Mouse (Mus musculus): ENCODE data around the gene Cltc. TPM values are rescaled to one million over a fixed set of nuclear protein-coding genes. Genes with fewer than 3 reads are reported as not detected.

Cltc gene
- polyA plus RNA-seq, 1 experiment from 2014 or later = 172 TPM

DNA sequence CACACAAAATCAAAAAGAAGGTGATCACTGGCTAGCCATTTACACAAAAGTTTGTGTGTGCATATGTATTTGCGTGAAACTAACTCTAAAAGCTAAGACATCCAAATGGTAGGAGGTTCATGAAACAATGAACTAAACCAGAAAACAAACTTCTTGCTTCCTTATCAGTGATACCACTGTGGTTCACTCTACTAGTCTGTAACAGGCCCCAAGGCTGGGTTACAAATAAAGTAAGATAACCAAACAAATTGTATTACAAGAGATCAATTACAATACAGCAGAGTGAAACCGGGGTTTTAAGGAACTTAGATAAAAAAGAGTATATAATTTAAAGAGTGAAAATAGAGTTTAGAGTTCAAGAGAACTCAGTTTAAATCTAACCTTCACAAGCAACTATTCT, 89.8 kb downstream of the Cltc start:
- peaks cover 27% of the 10 kb centered on the region for H3K36me3 ChIP-seq (ENCODE audit: control insufficient read depth, insufficient read depth, low read length)
- ATAC-seq (ENCODE audit: insufficient number of reproducible peaks, insufficient read depth, low FRiP score, low read depth) = no peak
- WGBS = 88% methylated on average over 2 of the region's 2 CpGs
- H3K27me3 ChIP-seq (ENCODE audit: control insufficient read depth, insufficient read depth, low read length) = no peaks in the 10 kb centered on the region
- no peak overlapping the region for H3K27ac ChIP-seq (replicated peaks in 1 of 2; ENCODE audit: control insufficient read depth in 1 of 2, insufficient read depth in 1 of 2, low read depth in 2 of 2, low read length in 2 of 2)
- H3K9ac ChIP-seq (ENCODE audit: low read length) = no peak overlapping the region
- H3K9me3 ChIP-seq (ENCODE audit: control insufficient read depth, low read length) = no peaks in the 10 kb centered on the region
- H3K4me1 ChIP-seq (ENCODE audit: control insufficient read depth in 2 of 2, insufficient read depth in 2 of 2, low read length in 2 of 2) = peaks cover 0 to 12% of the 10 kb centered on the region in 2 experiments; a peak in 2 of 4 replicates
- no peak overlapping the region for H3K4me3 ChIP-seq (ENCODE audit: control insufficient read depth in 1 of 2, insufficient read depth in 1 of 2, low read depth in 1 of 2, low read length in 2 of 2)
- no peak overlapping the region for H3K4me2 ChIP-seq (ENCODE audit: low read length)

DNA sequence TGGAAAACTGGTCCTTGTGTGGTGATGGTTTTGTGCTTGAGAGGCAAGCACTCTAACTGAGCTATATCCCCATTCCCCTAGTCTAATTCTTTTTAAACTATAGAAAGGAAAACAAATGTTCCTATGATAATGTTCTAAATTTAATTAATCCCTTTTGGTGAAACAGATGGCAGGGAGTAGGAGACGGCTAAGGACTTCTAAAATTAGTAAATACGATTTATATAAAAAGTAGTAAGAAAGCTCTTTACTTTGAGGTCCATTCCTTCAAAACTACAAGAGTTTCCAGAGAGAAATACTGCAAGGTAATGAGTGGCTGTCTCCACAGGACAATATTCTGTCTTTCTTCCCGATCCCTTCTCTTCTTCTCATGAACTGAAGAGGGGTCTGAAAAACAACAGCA, 93.0 kb downstream of the Cltc start:
- no peak overlapping the region for H3K9ac ChIP-seq (ENCODE audit: low read length)
- H3K4me3 ChIP-seq (ENCODE audit: control insufficient read depth in 1 of 2, insufficient read depth in 1 of 2, low read depth in 1 of 2, low read length in 2 of 2) = no peak overlapping the region
- no peak overlapping the region for H3K4me2 ChIP-seq (ENCODE audit: low read length)
- WGBS = 81% methylated on average over 3 of the region's 3 CpGs
- no peaks in the 10 kb centered on the region for H3K9me3 ChIP-seq (ENCODE audit: control insufficient read depth, low read length)
- H3K27ac ChIP-seq (replicated peaks in 1 of 2; ENCODE audit: control insufficient read depth in 1 of 2, insufficient read depth in 1 of 2, low read depth in 2 of 2, low read length in 2 of 2) = no peak overlapping the region
- H3K4me1 ChIP-seq (ENCODE audit: control insufficient read depth in 2 of 2, insufficient read depth in 2 of 2, low read length in 2 of 2) = peaks cover 0 to 4% of the 10 kb centered on the region in 2 experiments; a peak in 1 of 4 replicates
- H3K36me3 ChIP-seq (ENCODE audit: control insufficient read depth, insufficient read depth, low read length) = peaks cover 49% of the 10 kb centered on the region
- no peaks in the 10 kb centered on the region for H3K27me3 ChIP-seq (ENCODE audit: control insufficient read depth, insufficient read depth, low read length)
- ATAC-seq (ENCODE audit: insufficient number of reproducible peaks, insufficient read depth, low FRiP score, low read depth) = no peak

DNA sequence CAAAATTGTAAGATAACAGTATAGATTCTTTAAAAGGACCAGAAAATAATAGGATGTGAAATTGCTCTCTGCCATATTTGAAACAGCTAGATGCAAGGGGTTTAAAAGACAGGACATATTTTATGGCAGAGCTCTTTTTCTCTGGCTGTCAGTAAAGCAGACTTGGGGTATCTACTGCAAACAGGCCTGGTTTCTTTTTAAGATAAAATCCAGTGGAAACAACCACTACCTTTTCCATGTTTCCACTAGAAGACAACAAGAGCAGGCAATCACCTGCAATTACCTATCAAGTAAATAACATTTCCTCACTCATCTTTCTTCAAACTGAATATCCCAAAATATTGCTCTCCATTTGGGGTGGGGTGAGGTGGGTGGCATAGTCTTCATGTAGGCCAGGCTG, 93.4 kb downstream of the Cltc start:
- no peak for ATAC-seq (ENCODE audit: insufficient number of reproducible peaks, insufficient read depth, low FRiP score, low read depth)
- H3K36me3 ChIP-seq (ENCODE audit: control insufficient read depth, insufficient read depth, low read length) = peaks cover 53% of the 10 kb centered on the region
- no peak overlapping the region for H3K27ac ChIP-seq (replicated peaks in 1 of 2; ENCODE audit: control insufficient read depth in 1 of 2, insufficient read depth in 1 of 2, low read depth in 2 of 2, low read length in 2 of 2)

DNA sequence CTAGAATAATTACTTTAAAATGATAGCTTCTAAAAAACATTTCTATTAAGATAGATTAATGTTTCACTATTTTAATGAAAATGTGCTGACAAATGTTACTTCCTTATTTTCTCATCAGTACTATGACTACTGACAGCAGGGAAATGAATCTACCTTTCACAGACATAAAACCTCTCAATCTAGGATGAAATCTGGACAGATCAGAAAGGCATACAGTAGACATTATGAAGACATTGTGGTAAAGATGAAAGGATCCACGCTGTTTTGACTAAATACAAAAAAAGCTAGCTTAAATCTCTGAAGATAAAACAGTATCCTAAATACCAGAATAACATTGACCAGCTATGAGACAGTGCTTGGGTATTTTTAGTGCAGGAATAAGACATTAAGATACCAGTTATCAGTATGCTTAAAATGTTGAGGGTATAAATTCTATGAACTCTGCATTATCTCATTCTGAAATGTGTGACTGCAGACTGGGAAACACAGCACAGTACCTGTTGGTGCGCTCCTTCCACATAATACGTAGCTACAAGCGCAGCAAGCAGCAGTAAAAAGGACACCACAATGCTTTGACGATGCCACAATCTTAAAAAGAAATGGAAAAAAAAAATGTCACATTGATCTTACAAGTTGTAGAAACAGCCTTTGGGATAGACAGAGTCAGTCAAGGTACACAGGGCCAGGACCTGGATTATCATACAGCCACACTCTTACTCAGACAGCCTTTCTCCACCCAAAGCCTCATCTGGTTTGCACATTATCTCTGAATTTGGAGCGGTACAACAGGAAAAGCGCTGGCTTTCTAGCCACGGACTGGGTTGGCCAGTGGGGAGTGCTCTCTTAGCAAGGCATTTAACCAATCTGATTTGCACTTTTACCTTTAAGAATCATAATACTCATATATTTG, 94.1 kb downstream of the Cltc start:
- no peak overlapping the region for H3K4me3 ChIP-seq (ENCODE audit: control insufficient read depth in 1 of 2, insufficient read depth in 1 of 2, low read depth in 1 of 2, low read length in 2 of 2)
- no peaks in the 10 kb centered on the region for H3K27me3 ChIP-seq (ENCODE audit: control insufficient read depth, insufficient read depth, low read length)
- WGBS = 80% methylated on average over 8 of the region's 8 CpGs
- peaks cover 0 to 4% of the 10 kb centered on the region in 2 experiments; a peak in 1 of 4 replicates for H3K4me1 ChIP-seq (ENCODE audit: control insufficient read depth in 2 of 2, insufficient read depth in 2 of 2, low read length in 2 of 2)
- H3K27ac ChIP-seq (replicated peaks in 1 of 2; ENCODE audit: control insufficient read depth in 1 of 2, insufficient read depth in 1 of 2, low read depth in 2 of 2, low read length in 2 of 2) = no peak overlapping the region
- peaks cover 54% of the 10 kb centered on the region for H3K36me3 ChIP-seq (ENCODE audit: control insufficient read depth, insufficient read depth, low read length)
- ATAC-seq (ENCODE audit: insufficient number of reproducible peaks, insufficient read depth, low FRiP score, low read depth) = no peak
- H3K4me2 ChIP-seq (ENCODE audit: low read length) = no peak overlapping the region
- no peak overlapping the region for H3K9ac ChIP-seq (ENCODE audit: low read length)
- no peaks in the 10 kb centered on the region for H3K9me3 ChIP-seq (ENCODE audit: control insufficient read depth, low read length)

More for the DNA sequence above, 93.4 kb downstream of the Cltc start:
- H3K4me2 ChIP-seq (ENCODE audit: low read length) = no peak overlapping the region
- H3K27me3 ChIP-seq (ENCODE audit: control insufficient read depth, insufficient read depth, low read length) = no peaks in the 10 kb centered on the region
- no peaks in the 10 kb centered on the region for H3K9me3 ChIP-seq (ENCODE audit: control insufficient read depth, low read length)
- no peak overlapping the region for H3K9ac ChIP-seq (ENCODE audit: low read length)
- H3K4me3 ChIP-seq (ENCODE audit: control insufficient read depth in 1 of 2, insufficient read depth in 1 of 2, low read depth in 1 of 2, low read length in 2 of 2) = no peak overlapping the region
- peaks cover 0 to 4% of the 10 kb centered on the region in 2 experiments; a peak in 1 of 4 replicates for H3K4me1 ChIP-seq (ENCODE audit: control insufficient read depth in 2 of 2, insufficient read depth in 2 of 2, low read length in 2 of 2)

DNA sequence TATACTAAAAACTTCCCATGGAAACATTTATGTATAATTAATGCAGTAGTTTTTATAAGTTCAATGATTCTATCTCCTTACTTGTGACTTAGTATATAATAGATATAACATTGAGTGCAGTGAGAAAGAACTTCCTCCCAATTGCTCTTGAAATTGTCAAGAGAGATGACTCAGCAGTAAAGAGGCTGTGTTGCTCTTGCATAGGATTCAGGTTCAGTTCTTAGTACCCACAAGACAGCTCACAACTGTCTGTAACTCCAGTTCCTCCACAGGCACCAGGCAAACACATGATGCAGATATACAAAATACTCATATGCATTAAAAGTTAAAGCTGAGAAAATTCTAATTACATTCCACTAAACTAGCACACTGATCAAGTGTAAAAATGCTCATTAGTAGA, 99.5 kb downstream of the Cltc start:
- H3K4me3 ChIP-seq (ENCODE audit: control insufficient read depth in 1 of 2, insufficient read depth in 1 of 2, low read depth in 1 of 2, low read length in 2 of 2) = no peak overlapping the region
- H3K36me3 ChIP-seq (ENCODE audit: control insufficient read depth, insufficient read depth, low read length) = peaks cover 28% of the 10 kb centered on the region
- no peaks in the 10 kb centered on the region for H3K27me3 ChIP-seq (ENCODE audit: control insufficient read depth, insufficient read depth, low read length)
- no peak for ATAC-seq (ENCODE audit: insufficient number of reproducible peaks, insufficient read depth, low FRiP score, low read depth)
- H3K4me2 ChIP-seq (ENCODE audit: low read length) = no peak overlapping the region
- H3K4me1 ChIP-seq (ENCODE audit: control insufficient read depth in 2 of 2, insufficient read depth in 2 of 2, low read length in 2 of 2) = peaks cover 2 to 15% of the 10 kb centered on the region in 2 experiments
- no peak overlapping the region for H3K9ac ChIP-seq (ENCODE audit: low read length)
- no peaks in the 10 kb centered on the region for H3K9me3 ChIP-seq (ENCODE audit: control insufficient read depth, low read length)
- no peak overlapping the region for H3K27ac ChIP-seq (replicated peaks in 1 of 2; ENCODE audit: control insufficient read depth in 1 of 2, insufficient read depth in 1 of 2, low read depth in 2 of 2, low read length in 2 of 2)

DNA sequence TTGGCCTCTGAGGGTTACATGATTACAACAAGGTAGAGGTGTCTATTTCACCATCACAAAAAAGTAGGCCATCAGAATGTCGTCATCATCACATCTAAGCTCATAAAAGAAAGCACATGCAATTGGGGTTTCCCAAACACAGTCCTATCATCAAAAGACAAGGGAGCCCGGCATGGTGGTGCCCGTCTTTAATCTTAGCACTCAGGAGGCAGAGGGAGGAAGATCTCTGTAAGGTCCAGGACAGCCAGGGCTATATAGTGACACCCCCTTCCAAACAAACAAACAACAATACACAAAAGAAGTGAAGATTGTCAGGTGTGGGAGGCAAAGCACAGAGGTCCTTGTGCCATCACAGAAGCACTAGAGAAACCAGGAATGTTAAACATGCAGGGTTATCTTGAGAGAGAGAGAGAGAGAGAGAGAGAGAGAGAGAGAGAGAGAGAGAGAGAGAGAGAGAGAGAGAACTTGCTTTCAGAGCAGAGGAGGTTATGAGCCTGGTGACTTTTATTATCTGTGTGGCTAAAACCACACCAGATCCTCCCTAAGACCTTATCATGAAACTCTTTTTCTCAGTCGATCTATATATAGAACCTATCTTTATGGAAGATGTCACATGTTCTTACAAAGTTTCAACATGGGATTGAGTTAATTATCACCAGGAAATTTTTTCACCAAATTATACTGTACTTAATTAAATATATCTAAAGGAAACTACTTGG, 100.4 kb downstream of the Cltc start:
- no peaks in the 10 kb centered on the region for H3K9me3 ChIP-seq (ENCODE audit: control insufficient read depth, low read length)
- 0 out of 2 replicates have a peak overlapping the region, but pooled peaks have one; percentile 16 for H3K9ac ChIP-seq (ENCODE audit: low read length)
- H3K27me3 ChIP-seq (ENCODE audit: control insufficient read depth, insufficient read depth, low read length) = no peaks in the 10 kb centered on the region
- ATAC-seq (ENCODE audit: insufficient number of reproducible peaks, insufficient read depth, low FRiP score, low read depth) = no peak
- peaks cover 24% of the 10 kb centered on the region for H3K36me3 ChIP-seq (ENCODE audit: control insufficient read depth, insufficient read depth, low read length)
- peak overlapping the region; percentile 23; the same call in 1 of the 2 replicates for H3K4me2 ChIP-seq (ENCODE audit: low read length)
- peak overlapping the region; percentile 67 for H3K27ac ChIP-seq (replicated peaks in 1 of 2; ENCODE audit: control insufficient read depth in 1 of 2, insufficient read depth in 1 of 2, low read depth in 2 of 2, low read length in 2 of 2)
- peaks cover 2 to 21% of the 10 kb centered on the region in 2 experiments for H3K4me1 ChIP-seq (ENCODE audit: control insufficient read depth in 2 of 2, insufficient read depth in 2 of 2, low read length in 2 of 2)
- WGBS = 32% methylated on average over 4 of the region's 4 CpGs
- H3K4me3 ChIP-seq (ENCODE audit: control insufficient read depth in 1 of 2, insufficient read depth in 1 of 2, low read depth in 1 of 2, low read length in 2 of 2) = no peak overlapping the region

DNA sequence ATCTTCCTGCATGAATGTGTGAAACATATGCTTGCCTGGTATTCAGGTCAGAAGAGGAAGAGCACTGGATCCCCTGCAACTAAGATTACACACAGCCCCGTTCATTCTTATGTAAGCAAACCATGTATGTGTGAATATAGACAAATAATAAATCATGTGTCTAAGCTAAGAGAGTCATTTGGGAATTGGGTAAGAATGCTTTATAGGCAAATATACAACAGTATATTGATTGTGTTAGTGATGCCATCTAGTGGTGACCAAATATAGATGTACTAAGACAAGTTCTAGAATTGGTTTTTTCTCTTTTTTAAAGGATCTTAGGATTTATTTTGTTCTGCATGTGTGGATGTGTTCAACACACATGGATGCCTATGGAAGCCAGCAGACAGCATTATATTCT, 101.7 kb downstream of the Cltc start:
- ATAC-seq (ENCODE audit: insufficient number of reproducible peaks, insufficient read depth, low FRiP score, low read depth) = no peak

More for the DNA sequence above, 101.7 kb downstream of the Cltc start:
- 67% methylated on average over 1 of the region's 1 CpGs for WGBS
- no peaks in the 10 kb centered on the region for H3K27me3 ChIP-seq (ENCODE audit: control insufficient read depth, insufficient read depth, low read length)
- H3K9ac ChIP-seq (ENCODE audit: low read length) = no peak overlapping the region; the same call in 1 of the 2 replicates
- H3K9me3 ChIP-seq (ENCODE audit: control insufficient read depth, low read length) = no peaks in the 10 kb centered on the region
- peaks cover 2 to 27% of the 10 kb centered on the region in 2 experiments for H3K4me1 ChIP-seq (ENCODE audit: control insufficient read depth in 2 of 2, insufficient read depth in 2 of 2, low read length in 2 of 2)
- no peak overlapping the region for H3K27ac ChIP-seq (replicated peaks in 1 of 2; ENCODE audit: control insufficient read depth in 1 of 2, insufficient read depth in 1 of 2, low read depth in 2 of 2, low read length in 2 of 2)
- H3K4me3 ChIP-seq (ENCODE audit: control insufficient read depth in 1 of 2, insufficient read depth in 1 of 2, low read depth in 1 of 2, low read length in 2 of 2) = no peak overlapping the region
- H3K36me3 ChIP-seq (ENCODE audit: control insufficient read depth, insufficient read depth, low read length) = peaks cover 13% of the 10 kb centered on the region
- no peak overlapping the region for H3K4me2 ChIP-seq (ENCODE audit: low read length)

Data from heart, embryonic 14.5 days (tissue).